Mouse (Mus musculus) thymus, adult 2 months (tissue): Measurements from ENCODE around the gene Ackr3.

Experiments used
- CTCF ChIP-seq: fragments of 200-500 bp; IDR thresholded peaks from 2 replicates; pipeline ENCODE4 v1.5.1; 2012; ENCODE audit warnings: mild to moderate bottlenecking, control low read depth, low read length, moderate library complexity, borderline replicate concordance; ENCODE audit not compliant: control insufficient read depth, poor library complexity, insufficient read depth; ENCODE audit errors: extremely low read depth
- POLR2A ChIP-seq: fragments of 200-500 bp; IDR thresholded peaks from 2 replicates; pipeline ENCODE4 v1.6.1; 2012; ENCODE audit warnings: mild to moderate bottlenecking, low read length, control low read depth, moderate library complexity; ENCODE audit not compliant: control insufficient read depth, poor library complexity, insufficient read depth; ENCODE audit errors: extremely low read depth

DNA sequence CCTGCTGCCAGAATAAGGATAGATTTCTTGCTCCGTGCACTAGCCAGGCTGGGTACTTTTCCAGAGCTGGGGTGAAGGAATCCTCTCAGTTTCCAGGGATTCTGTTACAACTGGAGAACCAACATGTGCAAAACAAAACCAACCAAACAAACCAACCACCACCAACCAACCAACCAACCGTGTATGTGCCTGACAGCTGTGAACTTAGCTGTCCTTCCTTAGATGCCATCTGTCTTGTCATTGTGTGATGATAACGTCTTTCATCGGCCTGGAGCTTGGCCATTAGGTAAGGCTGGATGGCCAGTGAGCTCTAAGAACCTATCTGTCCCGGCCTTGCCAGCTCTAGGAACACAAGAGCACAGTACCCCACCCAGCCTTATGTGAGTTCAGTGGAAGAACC lies 16.9 kb upstream of the Ackr3 start:
- TF ChIP-seq CTCF (no peak), POLR2A (no peak)
